Mouse (Mus musculus): ENCODE data around the gene Prkn. TPM values are rescaled to one million over a fixed set of nuclear protein-coding genes. Genes with fewer than 3 reads are reported as not detected.

The Prkn gene
- total RNA-seq, 2 experiments from 2014 or later, result 1.3 TPM; not detected in 1

DNA sequence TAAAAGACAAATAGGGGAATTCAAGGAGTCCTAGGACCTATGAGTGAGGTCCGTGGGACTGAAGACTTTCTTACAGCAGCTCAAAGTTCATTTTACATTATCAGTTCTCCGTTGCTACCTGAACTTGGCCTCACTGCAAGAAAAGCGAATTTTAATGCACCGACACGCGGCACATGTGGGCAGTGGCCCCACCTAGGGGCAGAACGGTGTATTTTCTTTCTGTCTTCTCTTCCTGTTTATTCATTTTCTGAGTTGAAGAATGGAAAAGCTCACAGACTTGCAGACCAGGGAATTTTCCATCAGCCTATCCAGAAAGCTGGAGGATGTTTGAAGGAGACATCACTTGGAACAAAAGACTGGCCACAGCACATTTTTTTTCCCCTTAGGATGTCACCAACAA, 771.3 kb downstream of the Prkn start:
- no peak for ATAC-seq (replicated peaks; ENCODE audit: low FRiP score, poor library complexity, severe bottlenecking)

DNA sequence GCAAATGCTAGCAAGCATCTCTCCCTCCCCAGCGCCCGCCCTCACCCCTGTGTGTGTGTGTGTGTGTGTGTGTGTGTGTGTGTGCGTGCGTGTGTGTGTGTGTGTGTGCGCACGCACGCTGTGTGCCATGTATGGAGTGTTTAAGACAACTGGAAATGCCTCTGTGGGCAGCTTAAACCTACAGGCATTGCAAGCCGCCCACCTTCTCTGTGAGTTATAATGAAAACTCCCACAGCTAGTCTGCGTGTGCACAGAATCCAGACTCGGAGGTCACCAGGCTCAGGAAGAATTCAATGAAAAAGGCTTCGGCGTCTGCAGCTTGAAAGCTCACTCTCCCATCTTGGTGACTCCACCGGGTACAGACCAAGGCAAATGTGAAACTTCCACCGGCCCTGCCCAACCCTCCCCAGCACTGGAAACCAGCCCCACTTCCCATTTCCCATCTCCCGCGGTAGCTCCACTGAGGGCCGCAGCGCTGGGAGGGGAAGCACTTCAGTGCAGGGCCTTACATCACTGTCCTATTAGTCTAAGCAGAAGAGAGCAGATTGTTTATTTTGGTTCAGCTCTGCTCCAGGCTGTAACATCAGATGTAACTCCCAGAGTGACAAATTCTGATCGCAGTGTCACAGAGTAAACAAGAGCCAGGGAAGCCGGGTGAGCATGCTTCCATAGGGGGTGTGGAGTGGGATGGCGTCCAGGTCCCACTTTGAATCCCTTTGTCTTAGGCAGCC, 772.8 kb downstream of the Prkn start:
- ATAC-seq (replicated peaks; ENCODE audit: low FRiP score, poor library complexity, severe bottlenecking), result no peak

DNA sequence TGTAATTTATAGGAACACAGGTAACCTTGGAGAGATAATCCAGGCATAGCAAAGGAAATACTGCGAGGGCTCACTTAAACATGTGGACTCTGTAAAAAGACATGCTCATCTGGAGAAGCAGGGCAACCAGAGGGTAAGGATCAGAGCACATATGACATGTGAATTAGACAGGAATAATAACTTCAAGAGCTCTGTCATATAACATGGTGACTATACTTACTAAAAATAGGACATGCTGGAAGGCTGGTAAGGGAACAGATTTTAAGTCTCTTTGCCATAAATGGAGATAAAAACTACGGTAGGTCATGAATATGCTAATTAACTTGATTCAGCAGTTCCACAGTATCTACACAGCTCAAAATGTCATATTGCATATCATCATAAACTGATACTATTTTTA, 777.4 kb downstream of the Prkn start:
- no peak for ATAC-seq (replicated peaks; ENCODE audit: low FRiP score, poor library complexity, severe bottlenecking)

DNA sequence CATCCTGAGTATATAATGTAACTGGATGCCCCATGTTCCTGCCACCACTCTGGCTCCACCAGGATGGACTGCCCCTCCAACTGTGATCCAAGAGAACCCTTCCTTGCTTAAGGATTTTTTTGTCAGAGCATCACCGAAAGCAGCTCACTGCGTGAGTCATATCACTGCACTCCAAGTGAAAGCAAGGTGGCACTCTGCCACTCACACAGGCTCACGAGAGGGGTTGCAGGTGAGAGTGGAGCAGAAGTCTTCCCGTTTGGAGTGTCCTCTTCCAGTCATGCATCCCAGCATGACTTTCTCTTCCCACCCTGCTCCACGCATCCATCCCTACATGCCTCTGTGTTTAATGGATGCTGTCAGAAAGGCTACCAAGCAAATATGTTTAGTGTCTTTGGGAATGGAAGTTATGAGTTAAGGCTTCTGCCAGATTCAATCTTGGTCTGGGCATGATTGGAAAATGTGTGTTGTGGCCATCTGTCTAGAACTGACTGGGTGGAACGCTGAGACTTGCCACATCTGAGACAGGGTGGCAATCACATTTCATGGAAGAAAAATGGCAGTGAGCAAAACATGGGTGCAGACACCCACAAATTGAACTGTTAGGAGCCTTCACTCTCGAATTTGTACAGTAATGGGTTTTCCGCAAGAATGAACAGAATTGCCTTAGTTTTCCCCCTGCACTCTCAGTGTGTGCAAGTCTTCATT, 778.9 kb downstream of the Prkn start:
- no peak for ATAC-seq (replicated peaks; ENCODE audit: low FRiP score, poor library complexity, severe bottlenecking)

DNA sequence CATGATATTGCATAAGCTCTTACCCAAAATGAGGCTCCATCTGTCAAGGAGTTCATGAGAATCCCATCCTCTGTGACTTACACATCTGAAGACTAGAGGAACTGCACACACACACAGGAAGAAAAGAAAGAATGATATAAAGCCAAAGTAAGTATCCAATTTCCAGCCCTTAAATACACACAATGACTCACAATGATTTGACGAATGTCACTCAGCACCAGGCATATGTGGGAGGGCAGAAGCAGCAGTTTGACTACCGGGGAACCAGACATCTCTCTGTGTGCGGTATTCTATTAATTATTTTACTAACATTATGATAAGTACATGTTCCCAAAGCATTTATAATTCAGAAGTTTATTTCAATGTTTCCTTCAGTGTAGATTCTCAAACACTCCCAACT, 780.6 kb downstream of the Prkn start:
- no peak for ATAC-seq (replicated peaks; ENCODE audit: low FRiP score, poor library complexity, severe bottlenecking)

DNA sequence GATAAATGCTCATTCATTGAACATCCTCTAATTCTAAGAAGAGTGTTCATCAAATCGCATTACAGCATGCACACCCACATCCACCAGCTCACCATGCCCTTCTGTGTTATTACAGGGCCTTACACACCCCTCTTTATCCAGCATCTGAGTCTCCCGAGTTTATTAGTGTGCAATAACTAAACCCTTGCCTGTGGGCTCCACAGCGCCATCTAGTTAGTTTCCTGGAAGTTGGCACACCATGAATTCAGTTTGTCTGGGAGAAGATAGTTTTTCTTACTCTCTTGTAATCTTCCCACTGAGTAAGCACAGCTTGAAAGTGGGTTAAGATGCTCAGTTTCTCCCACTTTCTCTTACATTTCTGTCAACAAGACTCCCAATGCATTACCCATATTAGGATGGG, 781.3 kb downstream of the Prkn start:
- ATAC-seq (replicated peaks; ENCODE audit: low FRiP score, poor library complexity, severe bottlenecking), result no peak

DNA sequence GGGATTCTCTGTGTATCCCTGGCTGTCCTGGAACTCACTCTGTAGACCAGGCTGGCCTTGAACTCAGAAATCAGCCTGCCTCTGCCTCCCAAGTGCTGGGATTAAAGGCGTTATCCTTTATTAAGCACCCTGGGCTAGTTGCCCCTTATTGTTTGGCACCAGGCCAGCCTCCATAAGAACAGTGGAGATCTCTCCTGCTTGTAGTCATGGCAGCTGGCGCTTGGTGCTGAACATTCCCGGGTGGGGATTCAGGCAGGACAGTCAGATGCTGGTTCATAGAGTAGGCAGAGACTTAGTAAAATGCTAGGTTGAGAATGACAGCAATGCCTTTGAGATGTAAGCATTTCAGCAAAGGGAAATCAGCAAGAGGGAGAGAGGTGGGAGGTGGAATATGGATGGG, 786.1 kb downstream of the Prkn start:
- ATAC-seq (replicated peaks; ENCODE audit: low FRiP score, poor library complexity, severe bottlenecking), result no peak

DNA sequence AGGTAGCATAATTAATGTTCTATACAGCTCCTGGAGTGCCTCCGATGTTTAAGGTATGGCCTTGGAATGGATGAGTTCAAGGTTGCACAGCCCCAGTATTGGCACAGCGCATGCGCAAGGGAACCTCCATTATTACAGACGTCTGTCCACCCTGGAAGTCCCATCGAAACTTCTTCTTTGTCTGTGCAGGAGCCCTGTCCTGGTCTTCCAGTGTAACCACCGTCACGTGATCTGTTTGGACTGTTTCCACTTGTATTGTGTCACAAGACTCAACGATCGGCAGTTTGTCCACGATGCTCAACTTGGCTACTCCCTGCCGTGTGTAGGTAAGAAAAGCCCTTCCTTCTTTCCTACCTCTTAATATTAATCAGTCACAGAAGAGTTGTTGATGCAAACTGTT, 794.9 kb downstream of the Prkn start:
- no peak for ATAC-seq (replicated peaks; ENCODE audit: low FRiP score, poor library complexity, severe bottlenecking)

DNA sequence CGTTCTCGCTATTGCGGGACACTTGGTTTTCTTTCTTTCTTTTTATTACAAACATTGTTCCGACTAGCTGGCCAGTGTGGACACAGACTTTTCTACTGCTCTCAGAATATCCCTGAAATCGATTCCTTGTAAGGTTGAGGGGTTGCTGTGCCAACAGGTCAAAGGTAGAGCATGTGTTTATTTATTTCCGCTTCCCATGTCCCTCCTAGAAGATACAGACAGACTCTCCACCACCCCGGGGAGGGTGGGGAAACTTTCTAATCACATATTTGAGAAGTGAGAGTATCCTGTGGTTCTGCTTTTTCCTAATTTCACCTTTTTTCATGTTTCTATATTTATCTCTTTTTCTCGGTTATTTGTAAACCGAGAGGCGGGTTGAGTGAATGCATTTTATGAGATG, 797.5 kb downstream of the Prkn start:
- ATAC-seq (replicated peaks; ENCODE audit: low FRiP score, poor library complexity, severe bottlenecking), result no peak

DNA sequence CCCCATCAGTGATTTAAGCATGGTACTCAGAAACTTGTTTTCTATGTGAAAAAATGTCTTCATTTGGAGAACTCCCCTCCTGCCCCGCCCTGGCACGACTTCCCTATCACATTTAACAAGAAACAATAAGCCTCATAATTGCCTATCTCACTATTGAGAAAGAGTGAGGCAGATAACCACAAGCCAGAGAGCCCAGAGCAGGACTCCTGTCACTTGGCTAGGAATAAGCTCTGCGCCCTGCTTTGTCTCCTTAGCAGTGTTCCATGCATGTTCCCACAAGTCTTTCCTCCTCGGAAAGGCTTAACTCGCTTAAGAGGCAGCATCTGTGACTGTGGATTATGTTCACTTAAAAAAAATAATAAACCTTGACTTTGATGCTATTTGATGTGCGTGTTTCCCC, 798.3 kb downstream of the Prkn start:
- ATAC-seq (replicated peaks; ENCODE audit: low FRiP score, poor library complexity, severe bottlenecking), result no peak

DNA sequence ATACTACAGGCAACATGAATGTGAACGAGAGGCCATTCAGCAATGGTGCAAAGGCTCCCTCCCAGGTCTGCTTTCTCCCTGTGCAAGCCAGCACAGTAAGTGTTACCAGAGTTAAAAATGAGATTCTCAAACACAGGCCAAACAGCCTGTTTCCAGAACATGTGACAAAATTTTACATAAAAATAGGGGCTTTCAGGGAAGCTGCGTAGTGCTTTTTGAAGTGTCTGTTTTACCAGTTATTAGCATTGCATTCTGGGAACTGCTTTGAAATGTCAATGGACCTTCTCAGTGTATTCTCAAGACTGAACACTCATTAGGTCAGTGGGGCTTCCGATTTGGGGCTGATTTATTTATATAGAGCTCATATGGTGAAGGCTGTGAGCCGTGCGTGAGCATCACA, 799.6 kb downstream of the Prkn start:
- ATAC-seq (replicated peaks; ENCODE audit: low FRiP score, poor library complexity, severe bottlenecking), result no peak

DNA sequence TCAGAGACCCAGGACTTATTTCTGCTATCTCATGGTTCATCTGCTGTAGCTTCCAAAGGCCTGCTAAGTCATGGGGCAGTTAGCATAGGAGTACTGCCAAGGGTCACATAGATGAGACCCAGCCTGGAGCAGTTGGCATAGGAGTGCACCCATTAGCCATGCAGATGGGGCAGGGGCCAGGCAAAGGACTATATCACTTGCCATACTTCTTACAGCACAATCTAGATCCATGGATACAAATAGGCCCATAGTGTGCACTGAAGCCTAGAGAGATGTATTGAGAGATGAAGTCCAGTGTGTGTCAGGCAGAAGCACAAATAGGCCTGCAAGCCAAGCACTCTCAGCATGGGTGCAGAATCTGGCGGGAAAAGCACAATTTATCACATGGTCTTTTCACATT, 802.1 kb downstream of the Prkn start:
- no peak for ATAC-seq (replicated peaks; ENCODE audit: low FRiP score, poor library complexity, severe bottlenecking)

DNA sequence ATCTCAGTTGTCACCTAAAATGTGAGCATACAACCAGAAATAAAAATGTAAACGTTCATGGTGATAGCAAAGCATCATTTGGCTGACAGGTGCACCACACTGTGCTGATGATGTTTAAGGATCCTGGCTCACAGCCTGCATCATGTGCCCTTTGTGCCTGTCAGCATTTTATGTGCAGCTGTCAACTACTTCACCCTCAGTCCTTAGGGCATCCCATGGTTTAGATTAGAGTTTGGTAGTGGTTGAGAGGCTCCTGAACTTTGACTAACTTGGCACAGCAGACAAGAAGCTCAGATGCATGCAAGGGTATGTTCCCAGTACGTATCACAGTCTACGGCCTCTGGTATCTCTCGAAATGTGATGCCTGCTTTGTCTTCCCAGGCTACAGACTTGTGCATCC, 803.8 kb downstream of the Prkn start:
- no peak for ATAC-seq (replicated peaks; ENCODE audit: low FRiP score, poor library complexity, severe bottlenecking)

DNA sequence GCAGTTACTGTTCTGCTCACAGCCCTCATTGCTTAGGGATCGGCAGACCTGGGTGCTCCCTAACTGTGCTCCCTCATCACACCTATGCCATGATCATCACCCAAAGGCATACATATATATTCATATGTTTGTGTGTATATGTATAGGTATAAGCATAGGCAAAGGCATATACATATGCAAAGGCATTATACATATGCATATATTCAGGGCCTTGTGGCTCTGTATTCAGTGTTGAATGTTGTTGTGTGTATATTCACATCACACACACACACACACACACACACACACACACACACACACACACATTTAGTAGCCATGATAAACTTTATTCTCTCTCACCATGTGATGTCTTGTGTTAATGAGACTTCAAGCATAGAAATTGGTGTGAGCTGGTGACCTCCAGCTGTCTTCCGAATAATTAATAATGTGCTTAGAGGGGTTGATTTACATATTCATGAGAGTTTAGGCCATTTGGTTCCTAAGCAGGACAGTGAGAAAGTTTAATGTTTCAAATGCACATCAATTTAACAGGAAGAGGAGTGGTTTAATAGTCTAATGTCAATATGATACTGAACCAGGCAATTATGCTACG, 804.8 kb downstream of the Prkn start:
- ATAC-seq (replicated peaks; ENCODE audit: low FRiP score, poor library complexity, severe bottlenecking), result no peak

DNA sequence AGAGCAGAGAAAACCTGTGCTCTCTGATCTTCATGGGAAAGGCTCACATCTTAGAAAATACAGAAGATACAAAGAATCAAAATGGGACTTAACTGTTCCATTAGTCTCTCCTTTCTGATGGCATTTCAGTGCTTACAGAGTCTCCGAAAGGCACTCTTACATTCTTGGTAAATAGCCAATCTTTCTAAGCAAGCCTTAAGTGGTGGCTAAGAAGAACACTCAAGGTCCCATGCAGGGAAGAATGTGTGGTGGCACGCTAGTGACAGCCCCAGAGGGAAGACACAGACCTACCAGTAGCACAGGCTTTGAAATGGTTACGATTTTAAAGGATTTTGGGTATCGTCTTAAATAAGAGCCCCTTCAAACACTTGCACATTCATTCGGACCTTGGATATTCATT, 816.2 kb downstream of the Prkn start:
- no peak for ATAC-seq (replicated peaks; ENCODE audit: low FRiP score, poor library complexity, severe bottlenecking)

DNA sequence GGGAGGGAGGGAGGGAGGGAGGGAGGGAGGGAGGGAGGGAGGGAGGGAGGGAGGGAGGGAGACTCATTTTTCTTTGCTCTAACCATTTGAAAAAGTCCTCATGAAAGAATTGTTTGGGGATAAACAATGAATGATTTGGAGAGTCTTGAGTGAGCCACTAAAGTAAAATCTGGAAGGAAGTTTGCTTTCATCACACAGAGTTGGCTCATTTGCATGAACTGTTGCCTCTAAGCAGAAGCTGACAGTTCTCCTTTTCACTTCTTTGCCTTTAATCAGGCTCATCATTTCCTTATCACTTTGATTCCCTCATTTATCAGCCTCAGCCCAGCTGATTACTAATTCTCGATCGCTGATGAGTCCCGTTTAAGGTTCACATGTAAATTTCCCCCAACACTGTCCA, 816.7 kb downstream of the Prkn start:
- ATAC-seq (replicated peaks; ENCODE audit: low FRiP score, poor library complexity, severe bottlenecking), result no peak

DNA sequence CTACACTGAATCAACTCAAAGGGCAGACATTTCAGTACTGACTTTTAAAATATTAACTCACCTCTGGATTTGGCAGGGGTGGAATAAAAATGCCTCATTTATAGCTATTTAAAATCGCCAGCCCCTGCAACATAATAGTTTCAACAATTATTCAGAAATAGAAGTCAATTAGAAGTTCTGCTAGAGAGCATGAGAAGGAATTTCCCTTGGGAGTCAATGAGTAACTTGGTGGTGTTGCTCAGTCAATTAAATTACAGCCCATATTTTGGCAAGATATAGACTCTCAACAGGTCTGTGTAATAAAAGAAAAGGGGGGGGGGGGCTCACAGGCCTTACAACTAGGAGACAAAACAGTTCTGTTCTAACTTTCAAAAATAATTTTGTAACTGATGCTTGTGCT, 821.7 kb downstream of the Prkn start:
- no peak for ATAC-seq (replicated peaks; ENCODE audit: low FRiP score, poor library complexity, severe bottlenecking)

DNA sequence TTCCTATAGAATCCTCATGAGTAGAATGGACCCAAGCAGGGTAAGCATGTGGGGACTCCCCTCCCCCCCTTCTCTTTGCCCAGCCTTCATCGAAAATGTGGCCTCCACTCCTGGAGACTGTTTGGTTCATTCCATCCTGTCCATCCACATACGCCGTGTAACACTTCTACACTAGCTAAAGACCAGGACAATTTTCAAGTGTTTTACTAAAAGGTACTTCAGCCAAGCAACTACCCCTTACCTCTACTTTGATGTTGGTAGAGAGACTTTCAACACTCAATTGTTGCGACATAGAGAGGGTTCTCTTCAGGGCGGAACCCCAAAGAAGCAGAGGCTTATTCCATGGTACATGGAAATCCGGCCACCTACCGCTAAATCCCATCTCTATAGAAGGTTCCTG, 823.3 kb downstream of the Prkn start:
- no peak for ATAC-seq (replicated peaks; ENCODE audit: low FRiP score, poor library complexity, severe bottlenecking)

DNA sequence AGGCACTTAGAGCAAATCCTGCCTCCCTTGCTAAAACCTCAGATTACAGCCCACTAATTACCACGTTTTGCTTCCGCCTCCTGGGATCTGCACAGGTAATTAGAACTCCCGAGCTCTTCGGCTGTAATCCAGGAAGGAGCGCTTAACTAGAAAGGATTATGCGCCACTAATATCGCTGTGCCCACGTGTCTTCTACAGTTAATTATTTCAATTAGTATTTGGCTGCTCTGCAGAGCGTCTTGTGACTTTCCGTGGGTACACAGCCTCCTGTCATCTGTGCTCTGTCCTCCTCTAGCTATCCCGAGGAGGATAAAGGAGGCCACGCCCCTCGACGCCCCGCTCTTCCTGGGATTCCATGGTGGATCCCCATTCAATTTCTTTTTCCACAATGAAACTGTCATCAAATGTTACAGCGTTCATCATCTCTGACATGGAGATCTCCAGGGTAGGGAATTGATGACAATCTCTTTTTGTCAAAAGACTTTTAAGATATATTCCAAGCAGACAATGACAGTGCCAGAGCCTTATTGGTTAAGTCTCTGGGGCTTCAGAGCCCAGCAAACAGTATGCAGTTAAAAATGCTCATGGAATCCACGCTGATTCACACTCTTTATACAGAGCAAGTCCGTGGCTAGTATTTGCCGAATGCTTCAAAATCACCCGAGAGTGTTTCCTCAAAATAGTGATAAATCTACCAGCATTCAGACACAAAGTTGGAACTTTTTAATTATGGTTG, 824.6 kb downstream of the Prkn start:
- no peak for ATAC-seq (replicated peaks; ENCODE audit: low FRiP score, poor library complexity, severe bottlenecking)

DNA sequence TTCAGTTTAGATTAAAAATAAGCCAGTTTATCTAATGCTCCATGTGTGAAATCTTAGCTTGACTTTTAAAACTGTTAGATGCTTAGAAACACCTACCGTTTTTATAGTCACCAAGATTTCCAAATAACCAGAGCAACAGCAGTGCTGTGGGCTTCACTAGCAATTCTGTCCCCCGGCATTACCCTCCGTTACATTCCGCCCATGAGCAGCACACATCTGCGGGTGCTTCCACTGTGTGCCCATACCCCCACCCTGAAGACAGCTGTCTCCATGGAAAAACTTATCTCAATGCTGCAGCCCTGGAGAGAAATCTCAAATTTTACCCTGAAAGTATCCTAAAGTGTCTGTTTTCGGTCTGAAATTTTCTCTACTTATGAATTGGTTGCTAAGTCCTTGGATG, 839.5 kb downstream of the Prkn start:
- ATAC-seq (replicated peaks; ENCODE audit: low FRiP score, poor library complexity, severe bottlenecking), result no peak

DNA sequence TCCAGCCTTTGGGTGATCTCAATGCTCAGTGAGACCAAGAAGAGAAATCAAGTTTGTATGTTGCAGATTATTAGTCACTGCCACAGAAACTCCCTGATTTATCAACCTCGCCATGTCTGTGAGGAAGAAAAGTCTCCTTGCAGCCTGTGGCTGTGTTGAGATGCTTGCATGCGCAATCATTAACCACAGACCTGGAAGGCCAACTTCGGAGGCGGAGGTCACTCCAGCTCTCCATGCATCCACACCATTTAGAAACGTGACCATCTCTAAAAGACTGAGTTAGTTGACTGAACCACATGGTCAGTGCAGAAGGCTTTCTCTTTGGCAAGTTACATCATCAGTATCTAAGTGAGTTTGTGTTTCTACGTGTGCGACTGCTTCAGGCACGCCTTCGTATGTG, 840.3 kb downstream of the Prkn start:
- no peak for ATAC-seq (replicated peaks; ENCODE audit: low FRiP score, poor library complexity, severe bottlenecking)

All from erythroid progenitor cell, adult 5-6 weeks (primary cell).